Mouse (Mus musculus) layer of hippocampus, adult 9-10 months (tissue): ENCODE measurements around the gene Utp15.

ENCODE experiments used
- DNase-seq: peaks from one replicate; pipeline ENCODE4 v3.0.0; 2022; ENCODE audit warnings: low spot score

Utp15 gene

GRCm38 (mm10) chr13:98249594-98249993 is 13.2 kb downstream of the Utp15 start:
- DNase-seq = no peak

- DNase-seq = no peak
These were observed 17.5 kb downstream of the Utp15 start for GRCm38 (mm10) chr13:98245386-98245785.

GRCm38 (mm10) chr13:98244571-98245350 is 18.1 kb downstream of the Utp15 start:
- DNase-seq = no peak

- no peak for DNase-seq
These were observed 21.1 kb downstream of the Utp15 start for GRCm38 (mm10) chr13:98241531-98242282.

- DNase-seq = peak; percentile 69
These were observed 22.7 kb downstream of the Utp15 start for GRCm38 (mm10) chr13:98239978-98240641.

- no peak for DNase-seq
These were observed 27.4 kb downstream of the Utp15 start for GRCm38 (mm10) chr13:98235451-98235850.

- no peak for DNase-seq
These were observed 32.3 kb downstream of the Utp15 start for GRCm38 (mm10) chr13:98230511-98230910.

- no peak for DNase-seq
These were observed 36.6 kb downstream of the Utp15 start for GRCm38 (mm10) chr13:98226225-98226624.

- DNase-seq = no peak
These were observed 40.0 kb downstream of the Utp15 start for GRCm38 (mm10) chr13:98222848-98223247.

- no peak for DNase-seq
These were observed 52.7 kb downstream of the Utp15 start for GRCm38 (mm10) chr13:98210137-98210536.

GRCm38 (mm10) chr13:98208842-98209241 is 54.0 kb downstream of the Utp15 start:
- DNase-seq = no peak

GRCm38 (mm10) chr13:98206546-98206870 is 56.3 kb downstream of the Utp15 start:
- no peak for DNase-seq

GRCm38 (mm10) chr13:98205771-98206545 is 56.9 kb downstream of the Utp15 start, which contains the start of gene Arhgef28:
Arhgef28 (minus strand) TSS chr13:98206439.
- DNase-seq = no peak

GRCm38 (mm10) chr13:98205111-98205510 is 57.7 kb downstream of the Utp15 start:
- no peak for DNase-seq

- no peak for DNase-seq
These were observed 58.5 kb downstream of the Utp15 start for GRCm38 (mm10) chr13:98204371-98204770.

- DNase-seq = no peak
These were observed 61.4 kb downstream of the Utp15 start for GRCm38 (mm10) chr13:98201436-98201835.
